Mouse (Mus musculus) spleen, adult 2 months (tissue): ENCODE data around the gene Rap1gap.

Experiments used
- CTCF ChIP-seq: fragments of 200-500 bp; IDR thresholded peaks from 2 replicates; pipeline ENCODE4 v1.5.1; 2011; ENCODE audit warnings: mild to moderate bottlenecking, inconsistent platforms; ENCODE audit not compliant: insufficient read depth, insufficient read length, insufficient replicate concordance; ENCODE audit errors: extremely low read depth
- POLR2A ChIP-seq: fragments of 200-500 bp; IDR thresholded peaks from 2 replicates; pipeline ENCODE4 v1.6.1; 2011; ENCODE audit warnings: low read depth, low read length, inconsistent platforms

DNA sequence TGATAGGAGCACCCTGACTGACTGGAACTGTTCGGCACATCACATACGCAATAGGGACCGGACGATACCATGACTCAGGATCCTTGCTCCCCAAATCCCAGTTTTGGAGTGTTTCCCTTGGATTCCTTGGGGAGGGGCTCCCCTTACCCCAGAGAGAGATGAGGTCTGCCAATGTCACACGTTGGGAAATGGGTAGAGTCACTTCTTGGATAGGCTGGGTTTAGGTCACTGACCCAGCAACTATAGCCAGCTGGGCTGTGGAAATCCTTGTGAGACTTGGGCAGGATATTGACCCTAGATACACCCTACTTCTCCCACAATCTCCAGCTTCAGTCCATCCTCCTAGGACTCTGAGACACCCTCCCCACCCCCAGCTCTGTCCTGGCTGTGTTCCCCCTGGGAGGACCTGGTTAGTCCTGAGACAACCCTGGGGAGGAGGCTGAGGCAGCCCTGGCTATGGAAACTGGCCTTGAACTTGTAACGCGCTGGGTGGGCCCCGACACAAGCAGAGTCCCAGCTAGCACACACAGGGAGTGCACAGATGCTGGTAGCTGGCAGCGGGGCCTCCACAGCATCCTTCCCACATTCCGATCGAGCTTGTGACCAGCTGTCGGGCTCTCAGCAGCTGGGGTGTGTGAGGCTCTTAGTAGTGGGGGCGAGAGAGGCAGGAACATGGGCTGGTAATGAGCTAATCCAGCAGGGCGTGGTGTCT, 106.5 kb downstream of the Rap1gap start:
- TF ChIP-seq POLR2A (no peak), CTCF (no peak)
